Mouse (Mus musculus) spleen, adult 2 months (tissue): ENCODE results near the gene Tmem131. TPM values are rescaled to one million over a fixed set of nuclear protein-coding genes. Genes with fewer than 3 reads are reported as not detected.

Experiments used
- DNase-seq, 2 experiments: peaks; one replicate each; pipeline versions ENCODE4 v3.0.0 to v3.0.0-alpha.2; 2012 to 2021; ENCODE audit warnings: low spot score in 2 of 2, low read depth in 1 of 2
- H3K27ac ChIP-seq: fragments of 200-500 bp; 2 replicates; pipeline ENCODE4 v1.5.1; 2012; ENCODE audit warnings: low read length, inconsistent platforms; ENCODE audit not compliant: insufficient read depth
- H3K27me3 ChIP-seq: fragments of 200-500 bp; 2 replicates; pipeline ENCODE4 v1.6.1; 2012; ENCODE audit warnings: mild to moderate bottlenecking, moderate library complexity, low read length, inconsistent platforms; ENCODE audit not compliant: control insufficient read depth, insufficient read depth
- H3K36me3 ChIP-seq: fragments of 200-500 bp; 2 replicates; pipeline ENCODE4 v1.6.1; 2012; ENCODE audit warnings: mild to moderate bottlenecking, low read length, inconsistent platforms; ENCODE audit not compliant: control insufficient read depth, insufficient read depth
- H3K4me1 ChIP-seq: fragments of 200-500 bp; 2 replicates; pipeline ENCODE4 v1.6.1; 2011; ENCODE audit warnings: inconsistent platforms; ENCODE audit not compliant: control insufficient read depth, insufficient read depth, insufficient read length
- H3K4me3 ChIP-seq: fragments of 200-500 bp; 2 replicates; pipeline ENCODE4 v1.5.1; 2011; ENCODE audit warnings: mild to moderate bottlenecking, inconsistent platforms; ENCODE audit not compliant: insufficient read depth, insufficient read length; ENCODE audit errors: extremely low read depth
- CTCF ChIP-seq: fragments of 200-500 bp; IDR thresholded peaks from 2 replicates; pipeline ENCODE4 v1.5.1; 2011; ENCODE audit warnings: mild to moderate bottlenecking, inconsistent platforms; ENCODE audit not compliant: insufficient read depth, insufficient read length, insufficient replicate concordance; ENCODE audit errors: extremely low read depth
- POLR2A ChIP-seq: fragments of 200-500 bp; IDR thresholded peaks from 2 replicates; pipeline ENCODE4 v1.6.1; 2011; ENCODE audit warnings: low read depth, low read length, inconsistent platforms
- WGBS: fragments of 180-500 bp; shearing (Covaris S2); methylation state at CpG from one replicate; pipeline ENCODE4 v1.1.7; 2018; 5-methylcytosine and 5-hydroxymethylcytosine counted together
- polyA plus RNA-seq: library from polyadenylated mRNA; depleted of rRNA; stranded (reverse); fragments of >200 nt; gene quantifications from 2 replicates; pipeline ENCODE4 v1.2.3, GENCODE M21; 2012

The Tmem131 gene
- polyA plus RNA-seq, 1 experiment, result 23.7 TPM

GRCm38 (mm10) chr1:36860431-36860849 is 83.0 kb downstream of the Tmem131 start:
- Histone ChIP-seq H3K4me3 (no peak overlapping the region), H3K27me3 (no peaks in the 10 kb centered on the region), H3K36me3 (no peaks in the 10 kb centered on the region; the same call in 1 of the 2 replicates), H3K27ac (no peak overlapping the region), H3K4me1 (no peaks in the 10 kb centered on the region)
- DNase-seq, result no peak
- WGBS, result 34% methylated on average over 4 of the region's 4 CpGs
- TF ChIP-seq POLR2A, result no peak
- no peak for TF ChIP-seq CTCF

GRCm38 (mm10) chr1:36857081-36857480 is 86.4 kb downstream of the Tmem131 start:
- DNase-seq, result no peak
- H3K36me3 ChIP-seq, result peaks cover 7% of the 10 kb centered on the region
- H3K4me3 ChIP-seq, result no peak overlapping the region
- TF ChIP-seq CTCF, result no peak
- TF ChIP-seq POLR2A, result no peak
- H3K27ac ChIP-seq, result no peak overlapping the region
- no peaks in the 10 kb centered on the region for H3K27me3 ChIP-seq
- 95% methylated on average over 6 of the region's 6 CpGs for WGBS
- no peaks in the 10 kb centered on the region for H3K4me1 ChIP-seq

- Histone ChIP-seq H3K27ac (no peak overlapping the region), H3K27me3 (no peaks in the 10 kb centered on the region), H3K4me1 (no peaks in the 10 kb centered on the region), H3K36me3 (peaks cover 10% of the 10 kb centered on the region), H3K4me3 (no peak overlapping the region)
- no peak for TF ChIP-seq CTCF
- TF ChIP-seq POLR2A, result no peak
- WGBS, result 93% methylated on average over 10 of the region's 10 CpGs
- no peak for DNase-seq
Observed at GRCm38 (mm10) chr1:36854198-36854765, 89.2 kb downstream of the Tmem131 start.

GRCm38 (mm10) chr1:36852085-36852484 is 91.4 kb downstream of the Tmem131 start:
- peaks cover 11% of the 10 kb centered on the region for H3K36me3 ChIP-seq
- H3K27me3 ChIP-seq, result no peaks in the 10 kb centered on the region
- H3K4me3 ChIP-seq, result no peak overlapping the region
- DNase-seq, result no peak
- H3K27ac ChIP-seq, result no peak overlapping the region
- WGBS, result 91% methylated on average over 6 of the region's 6 CpGs
- TF ChIP-seq POLR2A, result no peak
- no peak for TF ChIP-seq CTCF
- no peaks in the 10 kb centered on the region for H3K4me1 ChIP-seq

- peaks cover 11% of the 10 kb centered on the region for H3K36me3 ChIP-seq
- no peak for DNase-seq
- TF ChIP-seq POLR2A (no peak), CTCF (no peak)
- 83% methylated on average over 4 of the region's 4 CpGs for WGBS
- H3K4me1 ChIP-seq, result no peaks in the 10 kb centered on the region
- H3K4me3 ChIP-seq, result no peak overlapping the region
- H3K27me3 ChIP-seq, result no peaks in the 10 kb centered on the region
- H3K27ac ChIP-seq, result no peak overlapping the region
Observed at GRCm38 (mm10) chr1:36851392-36851791, 92.1 kb downstream of the Tmem131 start.

- no peaks in the 10 kb centered on the region for H3K27me3 ChIP-seq
- no peaks in the 10 kb centered on the region for H3K4me1 ChIP-seq
- no peak overlapping the region for H3K27ac ChIP-seq
- H3K4me3 ChIP-seq, result no peak overlapping the region
- TF ChIP-seq CTCF, result no peak
- TF ChIP-seq POLR2A, result no peak
- DNase-seq, result no peak
- 95% methylated on average over 1 of the region's 1 CpGs for WGBS
- H3K36me3 ChIP-seq, result peaks cover 4% of the 10 kb centered on the region; the same call in 1 of the 2 replicates
Observed at GRCm38 (mm10) chr1:36848036-36848435, 95.4 kb downstream of the Tmem131 start.

GRCm38 (mm10) chr1:36847276-36847675 is 96.2 kb downstream of the Tmem131 start:
- DNase-seq, result no peak
- Histone ChIP-seq H3K36me3 (peaks cover 4% of the 10 kb centered on the region; the same call in 1 of the 2 replicates), H3K27ac (no peak overlapping the region), H3K27me3 (no peaks in the 10 kb centered on the region), H3K4me3 (no peak overlapping the region), H3K4me1 (no peaks in the 10 kb centered on the region)
- TF ChIP-seq POLR2A, result no peak
- TF ChIP-seq CTCF, result no peak
- WGBS, result 92% methylated on average over 8 of the region's 8 CpGs
